Mouse (Mus musculus) liver, embryonic 14.5 days (tissue): Measurements from ENCODE around the gene Gm44790. TPM values are rescaled to one million over a fixed set of nuclear protein-coding genes. Genes with fewer than 3 reads are reported as not detected.

Source experiments
- ATAC-seq: fragments of 200-750 bp; cut with Nextera tagmentation; 2 replicates; pipeline ENCODE4 v1.8.0; 2017; ENCODE audit warnings: moderate number of reproducible peaks, mild to moderate bottlenecking, moderate library complexity; ENCODE audit not compliant: insufficient read depth
- DNase-seq, 3 experiments: peaks; one replicate each; pipeline ENCODE4 v3.0.0-alpha.2; 2012 to 2013; ENCODE audit warnings: low read depth in 3 of 3, low spot score in 3 of 3
- H3K27ac ChIP-seq: fragments of 300-500 bp; sonication (generic); 2 replicates; pipeline ENCODE4 v1.5.1; 2014; ENCODE audit warnings: moderate library complexity, mild to moderate bottlenecking, control low read depth, inconsistent platforms
- H3K27me3 ChIP-seq: fragments of 300-500 bp; sonication (generic); 2 replicates; pipeline ENCODE4 v1.6.1; 2014; ENCODE audit warnings: mild to moderate bottlenecking, low read length, moderate library complexity; ENCODE audit not compliant: control insufficient read depth, insufficient read depth
- H3K36me3 ChIP-seq: fragments of 300-500 bp; sonication (generic); replicated peaks from 2 replicates; pipeline ENCODE4 v1.6.1; 2014; ENCODE audit warnings: low read depth; ENCODE audit not compliant: control insufficient read depth, insufficient read depth
- H3K4me1 ChIP-seq, 2 experiments: fragments of 200-500 bp in 1 of 2; fragments of 300-500 bp in 1 of 2; sonication (generic) in 1 of 2; replicated peaks; 2 replicates each; pipeline ENCODE4 v1.6.1; 2012 to 2014; ENCODE audit warnings: antibody characterized with exemption in 1 of 2, inconsistent platforms in 1 of 2, low read length in 1 of 2; ENCODE audit not compliant: control insufficient read depth in 2 of 2, insufficient read depth in 2 of 2
- H3K4me2 ChIP-seq: fragments of 300-500 bp; sonication (generic); 2 replicates; pipeline ENCODE4 v1.6.1; 2014; ENCODE audit warnings: low read depth, mild to moderate bottlenecking, control low read depth, moderate library complexity
- H3K4me3 ChIP-seq, 2 experiments: fragments of 200-500 bp in 1 of 2; fragments of 300-500 bp in 1 of 2; sonication (generic) in 1 of 2; 2 replicates each; pipeline ENCODE4 v1.5.1; 2012 to 2014; ENCODE audit warnings: low read depth in 2 of 2, low read length in 2 of 2, mild to moderate bottlenecking in 2 of 2, control low read depth in 1 of 2, inconsistent platforms in 1 of 2, moderate library complexity in 1 of 2; ENCODE audit not compliant: insufficient read depth in 1 of 2
- H3K9ac ChIP-seq: fragments of 300-500 bp; sonication (generic); replicated peaks from 2 replicates; pipeline ENCODE4 v1.6.1; 2014; ENCODE audit warnings: mild to moderate bottlenecking, control low read depth, moderate library complexity
- H3K9me3 ChIP-seq: fragments of 300-500 bp; sonication (generic); 2 replicates; pipeline ENCODE4 v1.6.1; 2016; ENCODE audit warnings: low read length, mixed read lengths; ENCODE audit not compliant: control insufficient read depth
- CTCF ChIP-seq: IDR thresholded peaks from 2 replicates; pipeline ENCODE4 v1.5.1; 2016; ENCODE audit warnings: antibody characterized with exemption, low read depth, control low read depth
- EP300 ChIP-seq: IDR thresholded peaks from 2 replicates; pipeline ENCODE4 v1.6.1; 2016; ENCODE audit warnings: antibody characterized with exemption, low read depth
- WGBS: fragments of 180-500 bp; shearing (Covaris S2); extraction: QIAGEN DNeasy Blood & Tissue Kit; methylation state at CpG from one replicate; pipeline ENCODE4 v1.1.7; 2014; ENCODE audit not compliant: insufficient replicate concordance; 5-methylcytosine and 5-hydroxymethylcytosine counted together
- polyA plus RNA-seq, 2 experiments: library from polyadenylated mRNA; depleted of rRNA in 1 of 2; stranded (reverse) in 1 of 2; unstranded in 1 of 2; fragments of >200 nt; fragmentation: Nextera tagmentation in 1 of 2; extraction: Ambion mirVana in 1 of 2; gene quantifications; 2 replicates each; pipeline versions ENCODE4 v1.2.1 to v1.2.3; 2012 to 2014

Gene Gm44790
- polyA plus RNA-seq, 2 experiments, result 0.11 TPM; not detected in 1

GRCm38 (mm10) chr6:86437711-86438110 is 11.3 kb downstream of the Gm44790 start:
- Histone ChIP-seq H3K4me1 (peaks cover 5 to 8% of the 10 kb centered on the region in 2 experiments; a peak in 2 of 4 replicates), H3K4me3 (peak overlapping the region; percentile 89 to 97), H3K36me3 (no peaks in the 10 kb centered on the region), H3K9me3 (no peaks in the 10 kb centered on the region), H3K9ac (peak overlapping the region; percentile 97), H3K27ac (peak overlapping the region; percentile 94), H3K27me3 (no peaks in the 10 kb centered on the region), H3K4me2 (peak overlapping the region; percentile 93)
- peak; percentile 80 for TF ChIP-seq CTCF
- no peak for TF ChIP-seq EP300
- DNase-seq, result peak; percentile 57 to 71 (median 62)
- peak; percentile 66 for ATAC-seq
- 2% methylated on average over 14 of the region's 14 CpGs for WGBS

- TF ChIP-seq EP300 (0 out of 2 replicates have a peak, but pooled peaks have one; percentile 13), CTCF (peak; percentile 76)
- Histone ChIP-seq H3K4me1 (peaks cover 5 to 8% of the 10 kb centered on the region in 2 experiments; a peak in 2 of 4 replicates), H3K27ac (peak within 1 kb of the TSS; percentile 94), H3K4me2 (peak within 1 kb of the TSS; percentile 93), H3K4me3 (peak within 1 kb of the TSS; percentile 89 to 97), H3K27me3 (no peaks in the 10 kb centered on the region), H3K9me3 (no peaks in the 10 kb centered on the region), H3K9ac (peak within 1 kb of the TSS; percentile 97), H3K36me3 (peaks cover 1% of the 10 kb centered on the region)
- ATAC-seq (peak; percentile 95), DNase-seq (peak; percentile 90 to 93 (median 90))
- under 1% methylated on average over 59 of the region's 59 CpGs for WGBS
These were observed 12.0 kb downstream of the Gm44790 start, which contains the start of gene C87436 for GRCm38 (mm10) chr6:86438272-86439118. Gene C87436 (plus strand): TSS chr6:86438374.

GRCm38 (mm10) chr6:86439119-86439496 is 12.7 kb downstream of the Gm44790 start:
- H3K27me3 ChIP-seq, result no peaks in the 10 kb centered on the region
- DNase-seq, result no peak

GRCm38 (mm10) chr6:86439531-86439930 is 13.1 kb downstream of the Gm44790 start:
- Histone ChIP-seq H3K36me3 (peaks cover 6% of the 10 kb centered on the region), H3K27me3 (no peaks in the 10 kb centered on the region), H3K4me3 (peak overlapping the region in 1 of 2 experiments; percentile 97; a peak in 2 of 4 replicates), H3K9me3 (no peaks in the 10 kb centered on the region), H3K4me1 (peaks cover 5 to 8% of the 10 kb centered on the region in 2 experiments; a peak in 2 of 4 replicates), H3K27ac (no peak overlapping the region), H3K4me2 (peak overlapping the region; percentile 93), H3K9ac (peak overlapping the region; percentile 97)
- 82% methylated on average over 1 of the region's 1 CpGs for WGBS
- DNase-seq (no peak), ATAC-seq (no peak)
- TF ChIP-seq EP300 (no peak), CTCF (no peak)

More at GRCm38 (mm10) chr6:86439119-86439496, 12.7 kb downstream of the Gm44790 start:
- Histone ChIP-seq H3K36me3 (peaks cover 6% of the 10 kb centered on the region), H3K9ac (peak overlapping the region; percentile 97), H3K4me2 (peak overlapping the region; percentile 93), H3K4me1 (peaks cover 5 to 8% of the 10 kb centered on the region in 2 experiments; a peak in 2 of 4 replicates), H3K4me3 (peak overlapping the region; percentile 89 to 97), H3K27ac (peak overlapping the region; percentile 94), H3K9me3 (no peaks in the 10 kb centered on the region)
- under 1% methylated on average over 13 of the region's 13 CpGs for WGBS
- TF ChIP-seq EP300 (no peak), CTCF (no peak)
- ATAC-seq, result 0 out of 2 replicates have a peak, but pooled peaks have one; percentile 0

- no peaks in the 10 kb centered on the region for H3K27me3 ChIP-seq
- H3K4me3 ChIP-seq, result no peak overlapping the region
- no peak for TF ChIP-seq CTCF
- TF ChIP-seq EP300, result no peak
- no peak for DNase-seq
- H3K9ac ChIP-seq, result no peak overlapping the region
- H3K9me3 ChIP-seq, result no peaks in the 10 kb centered on the region
- peaks cover 5 to 8% of the 10 kb centered on the region in 2 experiments; a peak in 2 of 4 replicates for H3K4me1 ChIP-seq
- 86% methylated on average over 10 of the region's 10 CpGs for WGBS
- ATAC-seq, result no peak
- no peak overlapping the region for H3K27ac ChIP-seq
- H3K36me3 ChIP-seq, result peaks cover 9% of the 10 kb centered on the region
- H3K4me2 ChIP-seq, result no peak overlapping the region
These were observed 15.1 kb downstream of the Gm44790 start for GRCm38 (mm10) chr6:86441571-86441970.
